Mouse (Mus musculus) lung, postnatal 0 days (tissue): ENCODE results near the gene P2ry6. TPM values are rescaled to one million over a fixed set of nuclear protein-coding genes. Genes with fewer than 3 reads are reported as not detected.

ENCODE experiments used
- ATAC-seq: fragments of 200-750 bp; cut with Nextera tagmentation; 2 replicates; pipeline ENCODE4 v1.8.0; 2017; ENCODE audit warnings: moderate library complexity
- DNase-seq: peaks from one replicate; pipeline ENCODE4 v3.0.0-alpha.2; 2016; ENCODE audit warnings: low spot score
- H3K27ac ChIP-seq: fragments of 300-500 bp; sonication (generic); 2 replicates; pipeline ENCODE4 v1.5.1; 2014; ENCODE audit warnings: antibody characterized with exemption, mild to moderate bottlenecking, low read length, mixed read lengths
- H3K27me3 ChIP-seq: fragments of 300-500 bp; sonication (generic); replicated peaks from 2 replicates; pipeline ENCODE4 v1.6.1; 2014; ENCODE audit warnings: low read length, mixed read lengths; ENCODE audit not compliant: insufficient read depth
- H3K36me3 ChIP-seq: fragments of 300-500 bp; sonication (generic); 2 replicates; pipeline ENCODE4 v1.6.1; 2014; ENCODE audit warnings: low read length, mixed read lengths; ENCODE audit not compliant: insufficient read depth
- H3K4me1 ChIP-seq: fragments of 300-500 bp; sonication (generic); 2 replicates; pipeline ENCODE4 v1.6.1; 2014; ENCODE audit warnings: antibody characterized with exemption, low read depth, low read length, mixed read lengths; ENCODE audit not compliant: insufficient read depth
- H3K4me2 ChIP-seq: fragments of 300-500 bp; sonication (generic); replicated peaks from 2 replicates; pipeline ENCODE4 v1.6.1; 2014; ENCODE audit warnings: low read depth, mild to moderate bottlenecking, low read length, moderate library complexity, mixed read lengths
- H3K4me3 ChIP-seq: fragments of 300-500 bp; sonication (generic); 2 replicates; pipeline ENCODE4 v1.5.1; 2014; ENCODE audit warnings: low read depth, low read length
- H3K9ac ChIP-seq: fragments of 300-500 bp; sonication (generic); replicated peaks from 2 replicates; pipeline ENCODE4 v1.6.1; 2014; ENCODE audit warnings: low read depth, mild to moderate bottlenecking
- H3K9me3 ChIP-seq: fragments of 300-500 bp; sonication (generic); 2 replicates; pipeline ENCODE4 v1.6.1; 2016; ENCODE audit warnings: low read length, mixed read lengths
- CTCF ChIP-seq: IDR thresholded peaks from 2 replicates; pipeline ENCODE4 v1.5.1; 2016; ENCODE audit warnings: antibody characterized with exemption, mild to moderate bottlenecking
- EP300 ChIP-seq: IDR thresholded peaks from 2 replicates; pipeline ENCODE4 v1.6.1; 2016; ENCODE audit warnings: antibody characterized with exemption, mild to moderate bottlenecking, control low read depth
- WGBS: fragments of 180-500 bp; shearing (Covaris S2); extraction: QIAGEN DNeasy Blood & Tissue Kit; methylation state at CpG from one replicate; pipeline ENCODE4 v1.1.7; 2014; 5-methylcytosine and 5-hydroxymethylcytosine counted together
- polyA plus RNA-seq: library from polyadenylated mRNA; unstranded; fragments of >200 nt; fragmentation: Nextera tagmentation; extraction: Ambion mirVana; gene quantifications from 2 replicates; pipeline ENCODE4 v1.2.1, GENCODE M21; 2015

The P2ry6 gene
- polyA plus RNA-seq, 1 experiment from 2014 or later, result 9.9 TPM

- DNase-seq (peak; percentile 53), ATAC-seq (peak; percentile 30)
- H3K4me3 ChIP-seq, result no peak overlapping the region
- no peak overlapping the region for H3K9ac ChIP-seq
- no peaks in the 10 kb centered on the region for H3K36me3 ChIP-seq
- no peaks in the 10 kb centered on the region for H3K9me3 ChIP-seq
- H3K27ac ChIP-seq, result no peak overlapping the region
- WGBS, result 70% methylated on average over 6 of the region's 6 CpGs
- H3K4me2 ChIP-seq, result no peak overlapping the region
- no peaks in the 10 kb centered on the region for H3K27me3 ChIP-seq
- H3K4me1 ChIP-seq, result no peaks in the 10 kb centered on the region
- no peak for TF ChIP-seq EP300
- no peak for TF ChIP-seq CTCF
Measured at GRCm38 (mm10) chr7:100964242-100964641, 10.2 kb downstream of the P2ry6 start.

DNA sequence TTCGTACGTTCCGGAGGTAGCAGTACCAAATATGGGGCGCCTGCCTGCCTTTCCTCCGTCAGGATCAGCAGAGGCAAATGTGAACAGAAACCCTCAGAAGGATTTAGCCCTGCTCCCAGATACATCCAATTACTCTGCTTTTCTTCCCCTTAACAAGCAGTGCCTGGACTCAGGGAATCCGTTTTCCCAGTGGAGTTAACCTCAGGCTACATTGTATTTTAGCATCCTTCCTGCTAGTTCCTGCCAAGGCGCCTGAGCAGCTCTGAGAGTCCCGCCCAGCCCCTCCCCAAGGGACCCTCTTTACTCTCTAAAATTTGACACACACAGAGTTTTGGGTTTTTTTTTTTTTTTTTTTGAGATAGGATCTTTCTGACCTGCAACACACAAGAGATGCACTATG is 11.1 kb downstream of the P2ry6 start:
- Histone ChIP-seq H3K4me2 (no peak overlapping the region), H3K27ac (no peak overlapping the region), H3K4me1 (no peaks in the 10 kb centered on the region), H3K9ac (no peak overlapping the region), H3K4me3 (no peak overlapping the region; the same call in 1 of the 2 replicates), H3K36me3 (no peaks in the 10 kb centered on the region), H3K9me3 (no peaks in the 10 kb centered on the region), H3K27me3 (no peaks in the 10 kb centered on the region)
- 78% methylated on average over 8 of the region's 8 CpGs for WGBS
- TF ChIP-seq EP300 (no peak), CTCF (no peak)
- DNase-seq (no peak), ATAC-seq (no peak)

DNA sequence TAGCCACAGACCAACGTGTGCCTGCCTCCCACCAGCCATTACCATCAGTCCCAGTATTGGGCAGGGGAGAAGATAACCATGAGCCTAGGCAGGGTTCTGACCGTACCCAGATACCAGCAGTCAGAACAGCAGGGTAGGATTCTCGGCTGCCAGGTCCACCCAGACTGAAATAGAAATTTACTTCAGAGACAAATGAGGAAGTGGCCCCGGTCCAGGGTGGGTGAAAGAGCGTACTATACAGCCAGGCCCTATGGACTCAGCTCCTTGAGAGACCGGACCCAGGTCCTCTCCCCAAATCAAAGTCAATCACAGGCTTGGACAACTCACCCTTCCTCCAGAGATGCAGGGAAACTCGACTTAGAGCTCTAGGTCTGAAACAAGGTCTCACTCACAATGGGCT is 13.3 kb downstream of the P2ry6 start:
- H3K27ac ChIP-seq, result no peak overlapping the region
- no peaks in the 10 kb centered on the region for H3K9me3 ChIP-seq
- H3K9ac ChIP-seq, result no peak overlapping the region
- DNase-seq (no peak), ATAC-seq (no peak)
- TF ChIP-seq EP300 (no peak), CTCF (no peak)
- no peaks in the 10 kb centered on the region for H3K36me3 ChIP-seq
- no peaks in the 10 kb centered on the region for H3K27me3 ChIP-seq
- H3K4me1 ChIP-seq, result no peaks in the 10 kb centered on the region
- H3K4me2 ChIP-seq, result no peak overlapping the region
- no peak overlapping the region for H3K4me3 ChIP-seq
- WGBS, result 64% methylated on average over 7 of the region's 7 CpGs

- no peaks in the 10 kb centered on the region for H3K4me1 ChIP-seq
- DNase-seq (no peak), ATAC-seq (no peak)
- H3K9ac ChIP-seq, result no peak overlapping the region
- WGBS, result 69% methylated on average over 2 of the region's 2 CpGs
- no peaks in the 10 kb centered on the region for H3K27me3 ChIP-seq
- no peaks in the 10 kb centered on the region for H3K9me3 ChIP-seq
- H3K4me3 ChIP-seq, result no peak overlapping the region
- no peaks in the 10 kb centered on the region for H3K36me3 ChIP-seq
- no peak overlapping the region for H3K4me2 ChIP-seq
- no peak overlapping the region for H3K27ac ChIP-seq
- TF ChIP-seq CTCF (no peak), EP300 (no peak)
Measured at GRCm38 (mm10) chr7:100960462-100960861, 14.0 kb downstream of the P2ry6 start.

- Histone ChIP-seq H3K9ac (no peak overlapping the region), H3K4me1 (no peaks in the 10 kb centered on the region), H3K27ac (no peak overlapping the region), H3K27me3 (no peaks in the 10 kb centered on the region), H3K4me3 (no peak overlapping the region), H3K36me3 (no peaks in the 10 kb centered on the region), H3K4me2 (no peak overlapping the region), H3K9me3 (no peaks in the 10 kb centered on the region)
- TF ChIP-seq CTCF (peak; percentile 49), EP300 (no peak)
- no peak for DNase-seq
- WGBS, result 85% methylated on average over 2 of the region's 2 CpGs
- no peak for ATAC-seq
Measured at GRCm38 (mm10) chr7:100958426-100958825, 16.0 kb downstream of the P2ry6 start.

GRCm38 (mm10) chr7:100952686-100953085 is 21.8 kb downstream of the P2ry6 start:
- ATAC-seq (no peak), DNase-seq (no peak)
- H3K9ac ChIP-seq, result no peak overlapping the region
- H3K4me1 ChIP-seq, result peaks cover 3% of the 10 kb centered on the region; the same call in 1 of the 2 replicates
- H3K36me3 ChIP-seq, result no peaks in the 10 kb centered on the region
- 72% methylated on average over 7 of the region's 7 CpGs for WGBS
- no peak overlapping the region for H3K4me2 ChIP-seq
- no peaks in the 10 kb centered on the region for H3K9me3 ChIP-seq
- no peak overlapping the region for H3K27ac ChIP-seq
- H3K27me3 ChIP-seq, result no peaks in the 10 kb centered on the region
- no peak for TF ChIP-seq EP300
- TF ChIP-seq CTCF, result no peak
- no peak overlapping the region for H3K4me3 ChIP-seq

DNA sequence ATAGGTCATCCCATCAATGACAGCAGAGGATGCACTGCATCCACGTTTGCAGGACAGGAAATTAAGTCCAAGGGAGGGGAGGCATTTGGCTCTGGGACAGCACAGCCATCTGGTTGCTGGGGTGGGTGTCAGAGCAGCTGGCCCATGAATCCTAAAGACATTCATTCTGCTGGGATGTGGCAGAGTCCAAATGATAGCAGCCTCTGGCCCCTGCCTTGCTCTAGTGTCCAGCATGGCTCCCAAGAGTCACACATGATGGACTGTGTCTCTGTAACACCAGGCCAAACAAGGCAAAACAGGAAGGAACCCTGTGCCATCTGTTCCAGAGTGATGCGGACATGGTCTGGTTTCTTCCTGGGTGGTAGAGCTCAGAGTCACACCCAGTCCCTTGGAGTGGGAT is 22.5 kb downstream of the P2ry6 start:
- no peak for TF ChIP-seq EP300

More for the DNA sequence above, 22.5 kb downstream of the P2ry6 start:
- ATAC-seq, result peak; percentile 62
- Histone ChIP-seq H3K27ac (no peak overlapping the region), H3K27me3 (no peaks in the 10 kb centered on the region), H3K4me2 (no peak overlapping the region), H3K36me3 (no peaks in the 10 kb centered on the region), H3K4me3 (no peak overlapping the region), H3K9me3 (no peaks in the 10 kb centered on the region), H3K4me1 (peaks cover 3% of the 10 kb centered on the region; the same call in 1 of the 2 replicates), H3K9ac (no peak overlapping the region)
- 36% methylated on average over 2 of the region's 2 CpGs for WGBS
- peak; percentile 55 for DNase-seq
